Mouse (Mus musculus) C2C12 (cell line): Measurements from ENCODE around the gene Hoxa11. TPM values are rescaled to one million over a fixed set of nuclear protein-coding genes. Genes with fewer than 3 reads are reported as not detected.

Source experiments
- H3K27me3 ChIP-seq: one replicate; pipeline ENCODE4 v1.6.1; 2011; ENCODE audit not compliant: control insufficient read depth, insufficient read depth, insufficient read length
- H3K36me3 ChIP-seq: one replicate; pipeline ENCODE4 v1.6.1; 2011; ENCODE audit not compliant: control insufficient read depth, insufficient read depth
- H3K4me3 ChIP-seq: one replicate; pipeline ENCODE4 v1.5.1; 2011; ENCODE audit warnings: mild to moderate bottlenecking, control low read depth; ENCODE audit not compliant: poor library complexity, insufficient read depth, severe bottlenecking
- H3K79me2 ChIP-seq: one replicate; pipeline ENCODE4 v1.6.1; 2011; ENCODE audit not compliant: control insufficient read depth, insufficient read depth
- H3K79me3 ChIP-seq: one replicate; pipeline ENCODE4 v1.6.1; 2011; ENCODE audit warnings: low read depth, control low read depth
- H3ac ChIP-seq: one replicate; pipeline ENCODE3; 2011; ENCODE audit warnings: low read depth; ENCODE audit not compliant: control insufficient read depth, insufficient read length
- CEBPB ChIP-seq: IDR thresholded peaks from one replicate; pipeline ENCODE4 v1.6.1; 2011; ENCODE audit warnings: low read depth, mild to moderate bottlenecking, control low read depth, moderate library complexity
- CTCF ChIP-seq: IDR thresholded peaks from one replicate; pipeline ENCODE4 v1.5.1; 2011; ENCODE audit not compliant: control insufficient read depth, insufficient read depth, insufficient read length
- FOSL1 ChIP-seq: IDR thresholded peaks from one replicate; pipeline ENCODE4 v1.8.0; 2011; ENCODE audit warnings: mild to moderate bottlenecking, low read length; ENCODE audit not compliant: poor library complexity, insufficient read depth, severe bottlenecking
- MAX ChIP-seq: IDR thresholded peaks from one replicate; pipeline ENCODE4 v1.6.1; 2011; ENCODE audit warnings: mild to moderate bottlenecking, control low read depth
- MYOD1 ChIP-seq: IDR thresholded peaks from one replicate; pipeline ENCODE4 v1.6.1; 2011; ENCODE audit warnings: low read depth; ENCODE audit not compliant: control insufficient read depth, insufficient read length
- MYOG ChIP-seq: IDR thresholded peaks from one replicate; pipeline ENCODE4 v1.6.1; 2011; ENCODE audit not compliant: control insufficient read depth, insufficient read length; ENCODE audit errors: extremely low read depth
- USF1 ChIP-seq: IDR thresholded peaks from one replicate; pipeline ENCODE4 v1.6.1; 2011; ENCODE audit warnings: low read depth, mild to moderate bottlenecking, control low read depth, moderate library complexity
- polyA plus RNA-seq: library from polyadenylated mRNA; unstranded; fragments of >200 nt; fragmentation: generic; extraction: Trizol; gene quantifications from one replicate; pipeline ENCODE4 v1.2.1, GENCODE M21; 2012; ENCODE audit warnings: missing spikeins

The Hoxa11 gene
- polyA plus RNA-seq, 1 experiment = 19.2 TPM

DNA sequence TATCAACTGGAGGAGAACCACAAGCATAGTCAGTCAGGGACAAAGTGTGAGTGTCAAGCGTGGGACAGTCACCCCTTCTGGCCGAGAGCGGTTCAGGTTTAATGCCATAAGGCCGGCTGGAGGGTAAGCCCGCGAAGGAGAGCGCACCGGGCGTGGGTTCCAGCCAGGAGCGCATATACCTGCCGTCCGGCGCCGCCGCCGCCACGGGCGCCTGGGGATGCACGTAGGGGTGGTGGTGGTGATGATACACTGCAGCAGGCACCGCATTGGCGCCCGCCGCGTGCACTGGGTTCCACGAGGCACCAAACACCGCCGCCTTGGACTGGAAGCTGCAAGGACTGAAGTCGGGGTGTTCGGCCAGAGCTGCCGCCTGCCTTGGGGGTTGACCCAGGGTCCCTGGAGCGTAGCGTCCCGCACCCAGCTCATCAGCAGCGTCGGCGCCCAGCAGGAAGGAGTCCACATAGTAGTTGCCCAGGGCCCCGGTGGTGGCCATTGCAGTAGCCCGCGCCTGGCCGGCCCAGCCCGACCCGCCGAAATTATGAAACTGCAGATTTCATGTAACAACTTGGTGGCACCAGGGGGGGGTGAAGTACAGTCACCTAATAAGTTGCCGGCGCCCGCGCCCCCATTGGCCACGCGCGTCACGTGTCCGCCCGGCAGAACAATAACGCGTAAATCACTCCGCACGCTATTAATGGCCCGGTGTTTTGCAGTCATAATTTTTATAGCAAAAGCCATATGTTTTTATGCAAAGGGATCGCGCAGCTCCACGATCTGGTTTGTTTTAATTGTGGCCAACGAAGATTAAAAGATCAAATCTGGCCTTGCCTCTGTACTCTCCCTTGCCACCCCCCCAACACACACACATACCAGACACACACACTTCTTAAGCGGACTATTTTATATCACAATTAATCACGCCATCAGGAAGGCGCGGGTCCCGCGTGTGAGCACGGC is 19.7 kb downstream of the Hoxa11 start:
- Histone ChIP-seq H3K79me2 (peaks cover 90% of the 10 kb centered on the region), H3ac (peak overlapping the region; percentile 98), H3K27me3 (no peaks in the 10 kb centered on the region), H3K79me3 (peaks cover 67% of the 10 kb centered on the region), H3K36me3 (peaks cover 11% of the 10 kb centered on the region), H3K4me3 (peak overlapping the region; percentile 76)
- TF ChIP-seq MYOD1 (peak; percentile 2), FOSL1 (no peak), CEBPB (no peak), MYOG (no peak), USF1 (peak; percentile 99), CTCF (no peak), MAX (no peak)

DNA sequence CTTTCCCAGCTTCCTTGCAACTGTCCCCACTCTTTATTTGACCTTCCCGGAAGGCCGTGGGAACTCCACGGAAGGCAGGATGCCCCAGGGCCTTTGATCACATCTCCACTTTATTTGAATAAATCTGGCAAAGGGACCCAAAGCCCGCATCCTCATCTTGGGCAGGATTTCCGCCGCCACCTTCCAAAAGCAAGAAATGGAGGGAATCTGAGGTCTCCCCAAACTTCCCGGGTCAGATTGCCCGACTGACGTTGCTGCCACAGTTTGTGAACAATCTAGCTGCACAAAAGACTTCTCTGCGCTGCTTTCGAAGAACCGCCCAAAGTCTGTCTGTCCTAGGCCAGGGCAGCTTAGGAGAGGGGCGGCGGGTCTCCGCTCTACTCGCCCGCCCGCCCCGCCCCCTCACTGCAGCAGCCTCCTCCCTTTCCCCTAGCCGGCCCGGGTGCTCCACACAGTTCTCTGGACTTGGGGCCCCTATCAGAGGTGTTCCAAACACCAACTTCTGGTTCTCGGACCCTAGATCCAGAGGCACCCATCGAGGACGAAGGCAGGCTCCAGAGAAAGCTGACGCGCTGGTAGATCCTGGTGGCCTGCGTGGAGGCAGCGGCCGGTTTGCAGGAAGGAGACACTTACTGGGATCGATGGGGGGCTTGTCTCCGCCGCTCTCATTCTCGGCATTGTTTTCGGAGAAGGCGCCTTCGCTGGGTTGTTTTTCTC is 20.6 kb downstream of the Hoxa11 start:
- peak overlapping the region; percentile 98 for H3ac ChIP-seq
- H3K27me3 ChIP-seq = no peaks in the 10 kb centered on the region
- no peak for TF ChIP-seq CEBPB
- TF ChIP-seq CTCF = no peak
- TF ChIP-seq USF1 = no peak
- no peak for TF ChIP-seq MYOD1
- TF ChIP-seq FOSL1 = no peak
- TF ChIP-seq MYOG = no peak
- no peak for TF ChIP-seq MAX
- peak overlapping the region; percentile 76 for H3K4me3 ChIP-seq
- peaks cover 11% of the 10 kb centered on the region for H3K36me3 ChIP-seq
- peaks cover 83% of the 10 kb centered on the region for H3K79me2 ChIP-seq
- peaks cover 60% of the 10 kb centered on the region for H3K79me3 ChIP-seq

DNA sequence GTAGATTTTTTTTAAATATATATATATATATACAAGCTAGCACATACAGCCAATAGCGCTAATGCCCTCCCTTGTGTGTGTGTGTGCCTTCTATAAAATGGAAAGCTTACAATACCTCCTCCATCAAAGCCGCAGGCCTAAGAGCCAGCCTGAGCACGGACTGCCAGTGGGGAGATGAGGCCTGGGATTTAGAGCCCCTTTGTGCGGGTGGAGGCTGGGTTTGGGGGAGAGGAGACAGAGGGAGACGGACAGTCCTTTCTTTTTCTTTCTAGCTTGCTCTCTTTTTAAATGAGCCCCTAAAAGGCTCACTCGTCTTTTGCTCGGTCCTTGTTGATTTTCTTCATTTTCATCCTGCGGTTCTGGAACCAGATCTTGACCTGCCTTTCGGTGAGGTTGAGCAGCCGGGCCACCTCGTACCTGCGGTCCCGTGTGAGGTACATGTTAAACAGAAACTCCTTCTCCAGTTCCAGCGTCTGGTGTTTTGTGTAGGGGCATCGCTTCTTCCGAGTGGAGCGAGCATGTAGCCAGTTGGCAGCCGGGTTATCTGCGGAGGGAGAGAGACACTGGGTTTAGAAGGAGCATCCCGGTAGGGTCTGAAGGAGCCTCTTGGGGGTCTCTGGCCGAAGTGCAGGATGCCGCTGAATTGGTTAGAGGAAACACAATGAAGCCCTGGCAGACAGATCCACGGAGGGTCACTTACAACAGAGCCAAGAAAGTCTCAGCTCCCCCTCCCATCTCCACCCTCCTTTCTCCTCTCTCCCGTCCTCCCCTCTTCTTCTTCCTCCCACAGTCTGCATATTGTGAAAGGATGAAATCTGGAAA is 21.5 kb downstream of the Hoxa11 start:
- H3K79me2 ChIP-seq = peaks cover 83% of the 10 kb centered on the region
- peaks cover 52% of the 10 kb centered on the region for H3K79me3 ChIP-seq
- peak overlapping the region; percentile 66 for H3ac ChIP-seq
- no peaks in the 10 kb centered on the region for H3K27me3 ChIP-seq
- TF ChIP-seq MYOD1 (no peak), CTCF (no peak), FOSL1 (no peak), CEBPB (no peak), USF1 (no peak), MYOG (no peak), MAX (no peak)
- peak overlapping the region; percentile 76 for H3K4me3 ChIP-seq
- H3K36me3 ChIP-seq = peaks cover 11% of the 10 kb centered on the region

DNA sequence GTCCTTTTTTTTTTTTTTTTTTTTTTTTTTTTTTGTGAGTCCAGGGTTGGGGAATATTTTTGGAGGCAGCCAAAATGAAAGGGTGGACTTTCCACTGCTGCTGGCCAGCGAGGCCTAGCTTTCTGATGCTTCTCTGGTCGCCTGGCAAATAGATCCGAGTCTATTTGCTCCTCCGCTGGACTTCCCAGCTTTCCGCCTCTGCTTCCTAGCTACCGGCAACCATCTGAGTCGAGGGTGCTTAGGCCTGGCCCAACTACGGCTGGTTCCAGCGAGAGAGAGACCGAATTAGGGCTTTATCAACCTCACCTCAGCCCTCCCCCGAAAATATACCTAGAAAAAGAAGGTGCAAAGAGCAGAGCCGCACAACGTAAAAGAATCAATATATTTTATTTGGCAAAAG is 22.9 kb downstream of the Hoxa11 start:
- no peak for TF ChIP-seq MAX
- no peak for TF ChIP-seq USF1
- no peak for TF ChIP-seq FOSL1
- TF ChIP-seq MYOG = no peak
- TF ChIP-seq CEBPB = no peak
- TF ChIP-seq CTCF = no peak
- no peak for TF ChIP-seq MYOD1
- peaks cover 70% of the 10 kb centered on the region for H3K79me2 ChIP-seq
- H3K36me3 ChIP-seq = peaks cover 11% of the 10 kb centered on the region
- H3K27me3 ChIP-seq = no peaks in the 10 kb centered on the region
- peak overlapping the region; percentile 76 for H3K4me3 ChIP-seq
- H3ac ChIP-seq = peak overlapping the region; percentile 73
- H3K79me3 ChIP-seq = peaks cover 40% of the 10 kb centered on the region

DNA sequence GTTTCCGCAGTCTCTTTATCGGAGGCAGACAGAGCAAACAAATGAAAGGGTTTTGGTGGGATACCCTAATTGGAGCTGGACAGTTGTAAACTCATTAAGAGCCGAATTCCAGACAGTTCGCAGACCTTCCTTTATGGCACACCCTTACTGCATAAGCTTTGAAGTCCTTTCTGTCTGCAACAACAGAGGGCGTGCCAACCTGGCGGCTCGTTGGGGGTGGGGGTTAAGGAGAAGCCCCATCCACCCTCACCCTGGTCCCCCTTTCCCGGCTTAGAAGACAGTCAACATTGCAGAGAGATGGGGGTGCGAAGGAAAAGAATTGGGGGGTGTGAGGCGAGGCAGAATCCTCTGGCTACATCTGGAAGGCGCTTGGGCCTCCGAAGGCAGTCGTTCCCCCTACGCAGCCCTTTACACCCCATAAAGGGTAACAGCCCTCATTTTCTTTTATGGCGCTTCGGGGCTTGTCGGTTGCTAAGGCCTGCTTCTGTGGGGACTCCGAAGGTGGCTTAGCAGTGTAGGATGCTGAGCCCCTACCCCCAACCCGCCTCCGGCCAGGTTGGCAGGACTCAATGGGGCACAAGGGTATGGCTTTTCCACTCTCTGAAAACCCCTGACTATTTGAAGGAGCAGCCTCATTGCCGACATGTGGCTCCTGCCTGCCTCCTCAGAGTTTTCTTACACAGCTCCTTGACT is 23.5 kb downstream of the Hoxa11 start:
- Histone ChIP-seq H3K36me3 (peaks cover 11% of the 10 kb centered on the region), H3K79me3 (peaks cover 34% of the 10 kb centered on the region), H3K4me3 (peak overlapping the region; percentile 76), H3ac (peak overlapping the region; percentile 55), H3K79me2 (peaks cover 65% of the 10 kb centered on the region), H3K27me3 (no peaks in the 10 kb centered on the region)
- TF ChIP-seq CTCF (peak; percentile 15), MYOD1 (no peak), FOSL1 (no peak)
